ENCODE assay signal across 10 mouse cellular contexts in the genomic region with DNA sequence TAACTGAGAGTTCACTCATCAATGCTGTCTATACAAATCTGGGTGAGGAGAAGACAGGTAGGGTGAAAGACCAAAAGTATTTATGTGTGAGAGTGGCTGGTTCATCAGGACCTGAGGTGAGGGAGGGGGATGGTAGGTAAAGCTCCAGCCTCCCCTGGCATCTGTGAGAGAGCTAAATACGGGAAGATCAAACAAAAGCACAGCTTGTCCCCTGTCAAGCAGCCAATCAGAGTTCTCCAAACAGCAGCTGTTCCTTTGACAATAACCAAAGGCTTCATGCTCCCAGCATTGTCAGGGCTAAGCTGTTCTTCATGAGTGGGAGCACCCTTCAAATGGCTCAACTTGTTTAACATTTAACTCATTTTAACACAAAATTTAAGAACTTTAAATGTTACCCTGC.
DNase-seq lines count a peak whose midpoint lies in the region; TF ChIP-seq lines count a peak whose summit lies in the region.
"Had no signal": no experiment of that assay in that cellular context is flagged by ENCODE, and none has a peak within 500 bp of the region (broad histone marks: within the 10 kb centered on the region; RNA-seq: fewer than 3 reads in every experiment).

No protein-coding gene starts in this region.

- no peaks in the 10 kb centered on the region for H3K36me3 ChIP-seq in heart, embryonic 10.5 days
- H3K36me3 ChIP-seq: G1E had no signal

- 17% methylated on average over 1 of the region's 1 CpGs for WGBS in heart, embryonic 10.5 days

- peaks cover 22% of the 10 kb centered on the region for H3K4me1 ChIP-seq in heart, embryonic 10.5 days

- peak overlapping the region; percentile 79 for H3K27ac ChIP-seq in layer of hippocampus, adult 2 months
- H3K27ac ChIP-seq in gastrocnemius, adult 2 months = no peak overlapping the region
- no peak overlapping the region for H3K27ac ChIP-seq in heart, embryonic 10.5 days

- no peak overlapping the region for H3K4me3 ChIP-seq in layer of hippocampus, adult 2 months
- no peak overlapping the region for H3K4me3 ChIP-seq in gastrocnemius, adult 2 months
- H3K4me3 ChIP-seq in heart, embryonic 10.5 days = no peak overlapping the region

- no peaks in the 10 kb centered on the region for H3K9me3 ChIP-seq in heart, embryonic 10.5 days

- TF ChIP-seq CTCF in layer of hippocampus, adult 2 months (conservative IDR thresholded peaks at IDR 0.05) = no peak
- no peak for TF ChIP-seq CTCF in gastrocnemius, adult 2 months (IDR thresholded peaks at IDR 0.05)

- H3K27me3 ChIP-seq in heart, embryonic 10.5 days (ENCODE audit: insufficient read depth, poor library complexity, severe bottlenecking) = no peaks in the 10 kb centered on the region

- peak; percentile 9 for DNase-seq in right cerebral cortex, adult 18-20 months
- no peak for DNase-seq in right cerebral cortex, postnatal 25 days
- DNase-seq in embryo, embryonic 10.5 days (ENCODE audit: low spot score) = peak; percentile 34
- peak; percentile 79 to 80 for DNase-seq in layer of hippocampus, adult 2 months (ENCODE audit: low spot score in 2 of 2)
- DNase-seq in gastrocnemius, adult 2 months = no peak
- no peak for DNase-seq in heart, embryonic 10.5 days (ENCODE audit: low spot score)
- DNase-seq in adrenal gland, postnatal 10 days = no peak
- DNase-seq: kidney, postnatal 25 days; thymus, postnatal 4 days had no signal

- intact Hi-C loops in gastrocnemius, adult 2 months (cut with DNase I) = no loop called here

Comparison
In these comparisons a context has a peak if more than half of its experiments do, and no peak if none do; other contexts are left out.
1. DNase-seq: peak in right cerebral cortex, adult 18-20 months (single experiment), embryo, embryonic 10.5 days (single experiment) and layer of hippocampus, adult 2 months (2 of 2); none in right cerebral cortex, postnatal 25 days (single experiment), gastrocnemius, adult 2 months (single experiment), heart, embryonic 10.5 days (single experiment) and adrenal gland, postnatal 10 days (single experiment).